Mouse (Mus musculus): ENCODE data around the gene Snx7. TPM values are rescaled to one million over a fixed set of nuclear protein-coding genes. Genes with fewer than 3 reads are reported as not detected.

Gene Snx7
- 1 to 10 TPM; 8.0 to 9.4 TPM for total RNA-seq (2021)
- long read RNA-seq, experiment 1, transcript Snx7-201 (9 exons, 2,021 nt): major isoform, 16 of 17 reads
- long read RNA-seq, experiment 1, partial matches to known transcripts: 0 of 17 reads
- long read RNA-seq, experiment 1, other reads (novel, unspliced or antisense): 0 of 17 reads
- long read RNA-seq, experiment 2, transcript Snx7-201 (9 exons, 2,021 nt): major isoform, 8 of 10 reads
- long read RNA-seq, experiment 2, partial matches to known transcripts: 1 of 10 reads
- long read RNA-seq, experiment 2, other reads (novel, unspliced or antisense): 0 of 10 reads

DNA sequence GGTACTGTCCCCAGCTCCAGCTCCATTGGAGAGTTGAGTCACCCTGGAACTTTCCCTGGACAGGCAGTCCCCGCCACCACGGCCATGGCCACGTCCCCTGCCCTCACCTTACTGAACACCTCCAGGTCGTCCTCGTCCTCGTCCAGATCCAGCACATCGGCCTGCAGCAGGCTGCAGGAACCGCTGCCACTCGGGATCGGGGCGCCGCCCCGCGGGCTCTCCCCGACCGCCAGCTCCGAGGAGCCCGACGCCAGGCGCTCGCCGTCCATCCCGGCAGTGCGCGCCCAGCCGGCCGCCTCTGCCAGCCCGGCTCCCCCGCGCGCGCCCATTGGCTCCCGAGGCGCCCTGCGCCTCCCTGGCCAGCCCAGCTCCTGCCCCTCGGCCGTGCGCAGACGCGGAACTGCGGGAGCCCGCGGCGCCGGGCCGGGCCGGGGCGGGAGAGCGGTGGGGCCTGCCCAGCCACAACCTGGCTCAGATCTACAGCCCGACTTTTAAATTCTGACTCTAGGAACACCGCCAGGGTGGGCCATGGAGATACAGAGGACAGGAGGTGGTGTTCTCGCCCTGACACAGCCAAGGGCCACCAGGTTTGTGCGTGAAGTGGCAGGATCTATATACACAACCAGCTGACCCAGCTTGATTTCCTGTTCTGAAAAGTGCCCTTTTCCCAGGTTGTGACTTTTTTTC is at the start of gene Snx7:
Gene Snx7 (minus strand): TSS at position 300 of the 687 bp plus-strand sequence.
- intact Hi-C loops (cut with DNase I): loop anchor here (10.0 kb wide), 1 partner anchor 964 kb away; no protein-coding TSS in a partner anchor
- peak; percentile 93 to 94 for DNase-seq

DNA sequence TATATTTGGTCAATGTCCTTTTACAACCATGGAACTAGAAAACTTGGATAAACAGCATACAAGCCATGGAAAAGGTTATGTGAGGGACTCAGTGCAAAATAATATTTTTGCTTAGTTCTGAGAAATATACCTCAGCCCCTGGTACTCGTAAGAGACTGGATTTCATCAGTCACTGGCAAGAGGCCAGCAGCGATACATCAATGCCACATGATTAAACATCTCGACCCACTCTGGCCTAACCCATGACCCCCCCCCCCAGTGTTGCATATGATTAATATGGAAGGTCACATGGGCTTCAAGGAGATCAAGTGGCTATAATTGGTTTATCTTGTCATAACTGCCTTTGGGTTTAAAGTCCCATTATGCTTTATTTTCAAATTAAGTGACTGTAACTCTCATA is 46.7 kb upstream of the Snx7 start:
- no peak for DNase-seq
- intact Hi-C loops (cut with DNase I): no loop called here

DNA sequence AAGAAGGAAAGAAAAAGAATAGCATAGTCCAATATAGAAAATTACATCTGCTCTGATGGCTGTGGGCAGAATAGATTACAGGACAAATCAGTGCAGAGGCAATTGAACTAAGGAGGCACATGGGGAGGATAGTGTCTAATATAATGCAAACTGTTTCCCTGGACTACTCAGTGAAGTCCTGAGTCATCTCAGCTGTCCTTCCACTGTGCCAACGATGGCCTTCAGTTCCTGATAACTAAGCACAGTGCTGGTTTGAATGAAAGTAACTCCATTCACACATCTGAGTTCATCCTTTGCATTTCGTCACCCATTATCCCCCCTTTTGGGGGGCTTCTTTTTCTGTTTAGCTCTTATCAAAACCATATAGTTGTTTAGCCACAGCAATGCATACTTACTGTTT is 25.0 kb upstream of the Snx7 start:
- intact Hi-C loops (cut with DNase I): no loop called here
- no peak for DNase-seq

DNA sequence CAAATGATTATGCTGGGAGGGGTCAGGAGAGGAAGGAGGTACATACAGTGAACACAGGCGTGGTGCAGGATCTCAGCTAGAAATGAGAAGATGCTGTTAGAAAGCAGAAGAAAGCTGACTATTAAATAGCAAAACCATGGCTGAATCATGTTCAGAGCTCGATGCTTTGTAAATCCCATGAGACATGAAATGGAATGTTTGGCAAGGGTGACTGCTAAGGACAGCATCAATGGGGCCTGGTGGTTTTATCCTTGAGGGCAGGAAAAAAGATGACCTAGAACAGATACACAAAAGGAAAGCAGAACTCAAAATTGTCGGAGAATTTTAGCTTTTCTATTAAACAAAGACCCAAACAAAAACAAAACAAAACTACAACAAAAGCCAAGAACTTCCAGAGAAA is 6.7 kb upstream of the Snx7 start:
- intact Hi-C loops (cut with DNase I): no loop called here
- no peak for DNase-seq

DNA sequence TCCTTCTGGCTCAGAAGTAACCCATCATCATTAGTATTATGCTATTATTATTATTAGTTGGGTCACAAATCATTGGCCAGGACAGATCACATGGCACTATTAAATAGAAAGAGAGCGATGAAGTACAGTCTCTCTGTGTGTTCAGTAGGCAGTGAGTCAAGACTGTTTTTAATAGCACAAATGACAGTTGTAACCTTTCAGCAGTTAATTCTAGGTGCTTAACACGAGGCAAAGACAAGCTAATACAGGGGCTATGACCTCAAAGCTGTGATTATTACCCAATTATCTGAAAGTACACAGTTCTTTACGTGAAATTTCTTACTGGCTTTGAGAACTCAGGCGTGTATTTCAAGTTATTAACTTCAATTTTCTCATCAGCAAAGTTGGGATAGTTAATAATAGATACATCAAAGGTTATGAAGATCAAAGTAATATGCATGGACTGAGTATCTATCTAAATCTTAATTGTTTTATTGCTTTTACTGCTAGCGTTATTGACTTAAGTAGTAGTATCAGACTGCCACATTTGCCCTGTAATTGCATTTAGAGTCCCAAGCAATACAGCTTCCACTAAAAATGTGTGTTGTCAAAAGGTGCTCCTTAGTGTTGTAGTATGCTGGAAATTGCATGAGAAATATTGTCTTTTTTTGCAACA is 4.6 kb upstream of the Snx7 start:
- intact Hi-C loops (cut with DNase I): no loop called here
- DNase-seq: no peak

DNA sequence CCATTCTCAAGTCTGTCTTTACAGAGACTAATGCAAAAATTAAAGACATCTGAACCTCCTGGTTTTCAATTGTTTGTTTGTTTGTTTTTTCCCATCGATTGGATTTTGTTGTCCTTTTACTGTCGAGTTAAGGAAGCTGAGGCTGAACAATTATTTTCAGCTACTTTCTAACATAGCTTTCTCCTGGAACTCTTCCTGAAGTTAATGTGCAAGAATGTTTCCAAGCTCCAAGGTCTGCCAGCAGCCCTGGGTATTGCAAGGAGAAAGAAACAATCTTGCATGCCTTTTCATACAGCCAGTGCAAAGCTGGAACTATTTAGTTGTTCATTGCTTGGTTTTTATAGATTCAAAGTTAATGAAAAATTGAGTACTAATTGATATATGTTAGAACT is 584 bp upstream of the Snx7 start:
- intact Hi-C loops (cut with DNase I): loop anchor here (10.0 kb wide), 1 partner anchor 965 kb away; no protein-coding TSS in a partner anchor
- peak in 1 of 2 experiments; percentile 5 for DNase-seq

DNA sequence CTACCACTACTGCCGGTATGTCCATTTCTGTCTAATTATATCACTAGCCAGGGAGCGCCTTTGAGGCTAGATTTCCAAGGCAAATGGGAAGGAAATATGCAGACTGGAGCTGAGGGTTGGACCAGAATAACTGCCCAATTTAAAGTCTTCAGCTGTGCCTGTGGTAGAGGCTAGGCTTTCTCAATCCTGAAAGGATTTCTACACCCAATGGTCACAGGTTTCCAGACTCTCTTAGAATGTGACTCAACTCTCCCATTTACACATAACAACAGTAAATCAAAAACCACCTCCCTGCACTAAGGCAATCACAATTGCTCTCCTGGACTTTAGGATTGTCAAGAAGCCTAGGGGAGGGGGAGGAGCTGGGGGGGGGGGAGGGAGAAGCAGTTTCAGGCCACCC is 645 bp downstream of the Snx7 start:
- intact Hi-C loops (cut with DNase I): loop anchor here (10.0 kb wide), 1 partner anchor 963 kb away; no protein-coding TSS in a partner anchor
- DNase-seq: peak in 1 of 2 experiments; percentile 2

DNA sequence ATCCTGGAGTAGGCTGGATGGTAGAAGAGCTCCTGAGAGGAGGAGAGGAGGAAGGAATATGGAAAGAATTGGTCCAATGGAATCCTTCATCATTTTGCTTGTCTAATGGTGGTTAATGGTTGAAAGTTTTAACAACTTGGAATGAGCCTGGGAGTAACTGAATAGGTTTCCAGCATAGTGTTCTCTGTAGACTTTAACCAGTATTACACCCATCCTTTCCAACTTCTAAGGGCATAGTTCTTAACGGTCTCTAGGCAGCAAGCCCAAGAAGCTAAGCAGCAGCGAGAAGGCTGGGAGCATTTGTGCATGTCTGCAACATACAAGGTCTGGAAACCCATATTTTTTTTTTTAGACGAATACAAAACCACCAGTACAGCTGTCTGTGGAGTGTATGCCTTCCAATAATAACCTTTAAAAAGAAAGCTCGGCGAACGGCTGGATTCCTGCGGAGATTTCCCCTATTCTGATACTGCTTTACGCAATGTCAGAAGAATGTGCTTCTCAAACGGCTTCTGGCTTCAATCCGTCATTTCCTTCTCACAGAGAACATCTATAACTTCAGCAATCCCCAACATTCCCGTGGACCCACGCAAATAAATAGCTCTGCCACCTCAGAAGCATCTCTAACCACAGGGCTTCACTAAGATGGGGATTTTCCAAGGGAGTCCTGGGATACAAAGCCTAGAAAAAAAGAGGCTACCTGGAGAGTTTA is 1.9 kb downstream of the Snx7 start:
- intact Hi-C loops (cut with DNase I): loop anchor here (10.0 kb wide), 1 partner anchor 962 kb away; no protein-coding TSS in a partner anchor
- DNase-seq: no peak

DNA sequence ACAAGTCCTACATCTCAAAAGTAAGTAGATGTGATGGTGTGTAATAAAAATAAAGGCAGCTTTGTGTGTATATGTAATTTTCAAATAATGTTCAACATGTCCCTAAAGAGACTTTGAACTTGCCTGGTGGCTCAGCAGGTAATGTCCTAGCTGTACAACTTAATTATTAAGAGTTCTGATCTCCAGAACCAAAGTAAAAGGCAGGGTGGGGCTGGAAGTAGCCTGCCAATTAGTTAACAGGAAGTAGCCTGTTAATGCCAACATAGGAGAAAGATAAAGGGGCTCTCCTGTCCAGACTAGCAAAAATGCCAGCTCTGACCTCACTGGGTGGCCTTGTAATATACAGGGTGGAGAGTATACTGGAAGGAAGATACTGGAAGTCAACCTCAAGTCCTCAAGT is 3.1 kb downstream of the Snx7 start:
- DNase-seq: no peak
- intact Hi-C loops (cut with DNase I): loop anchor here (10.0 kb wide), 1 partner anchor 961 kb away; no protein-coding TSS in a partner anchor

DNA sequence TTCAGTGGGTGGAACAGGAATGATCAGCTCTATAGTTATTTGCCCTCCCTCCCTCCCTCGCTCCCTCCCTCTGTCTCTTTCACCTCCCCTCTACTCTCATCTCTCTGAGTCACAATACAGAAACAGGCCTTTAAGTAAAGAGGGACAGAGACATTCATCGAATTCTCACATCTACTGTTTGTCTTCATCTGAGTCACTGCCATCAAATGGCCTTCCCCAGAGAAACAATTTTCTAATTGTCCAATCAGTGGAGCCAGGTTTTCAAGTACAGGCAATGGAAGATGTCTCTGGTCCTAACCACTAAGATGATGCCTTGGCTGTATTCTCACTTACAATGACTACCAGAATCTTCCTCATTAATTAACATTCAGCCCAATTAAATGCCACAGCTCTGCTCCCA is 5.8 kb downstream of the Snx7 start:
- intact Hi-C loops (cut with DNase I): loop anchor here (10.0 kb wide), 1 partner anchor 958 kb away; no protein-coding TSS in a partner anchor
- no peak for DNase-seq

DNA sequence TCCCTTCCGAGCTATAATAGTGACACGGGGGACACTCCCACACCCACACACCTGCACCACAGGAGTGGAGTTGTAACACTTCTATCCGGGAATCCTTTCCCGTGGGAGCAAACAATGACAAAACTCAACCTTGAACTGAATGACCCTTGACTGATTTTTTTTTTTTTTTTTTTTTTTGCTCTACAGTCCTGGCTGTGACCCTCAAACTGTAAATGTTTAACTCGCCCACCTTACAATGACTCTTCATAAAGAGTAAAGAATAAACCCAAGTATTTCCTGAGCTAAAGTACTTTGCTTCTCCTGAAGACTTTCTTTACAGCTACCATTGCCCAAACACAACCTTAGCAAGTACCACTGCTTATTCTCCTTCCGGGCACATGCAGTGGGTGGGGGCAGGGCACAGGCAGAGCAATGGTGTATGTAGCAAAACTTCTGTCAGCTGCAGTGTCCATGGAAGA is 6.7 kb downstream of the Snx7 start:
- intact Hi-C loops (cut with DNase I): loop anchor here (10.0 kb wide), 1 partner anchor 957 kb away; no protein-coding TSS in a partner anchor
- DNase-seq: no peak

DNA sequence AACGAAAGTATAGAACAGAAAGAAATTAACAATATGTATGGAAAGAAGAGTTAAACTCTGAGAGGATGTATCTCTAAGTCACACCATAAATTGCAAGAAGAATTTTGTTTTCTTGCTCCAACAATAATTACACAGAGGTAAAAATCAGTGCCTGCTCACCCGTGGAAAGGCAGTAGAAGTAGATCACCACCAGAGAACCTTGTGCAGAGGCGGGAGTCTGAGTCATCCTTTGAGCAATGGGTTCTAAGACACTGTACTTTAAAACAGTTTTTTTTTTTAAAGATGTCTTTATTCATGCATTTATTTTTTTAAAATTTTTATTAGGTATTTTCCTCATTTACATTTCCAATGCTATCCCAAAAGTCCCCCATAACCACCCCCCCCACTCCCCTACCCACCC is 9.7 kb downstream of the Snx7 start:
- intact Hi-C loops (cut with DNase I): no loop called here
- DNase-seq: no peak

DNA sequence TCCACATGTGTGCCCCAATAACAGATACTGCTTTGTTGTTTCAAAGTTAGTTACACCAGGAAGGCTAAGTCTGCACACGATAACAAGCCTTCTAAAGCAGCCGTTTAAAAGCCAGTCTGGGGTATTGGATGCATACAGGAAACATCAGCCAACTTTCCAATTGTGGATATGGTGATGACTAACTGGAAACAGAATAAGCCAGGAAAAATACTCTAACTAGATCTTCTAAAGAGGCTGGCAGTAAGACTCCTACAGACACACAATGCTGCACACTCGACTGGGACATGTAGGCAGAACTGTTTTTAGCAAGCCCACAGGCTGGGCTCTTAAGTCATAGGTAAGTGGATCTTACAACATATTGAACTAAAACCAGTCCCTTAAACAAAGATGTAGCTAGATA is 15.0 kb downstream of the Snx7 start:
- intact Hi-C loops (cut with DNase I): no loop called here
- no peak for DNase-seq

DNA sequence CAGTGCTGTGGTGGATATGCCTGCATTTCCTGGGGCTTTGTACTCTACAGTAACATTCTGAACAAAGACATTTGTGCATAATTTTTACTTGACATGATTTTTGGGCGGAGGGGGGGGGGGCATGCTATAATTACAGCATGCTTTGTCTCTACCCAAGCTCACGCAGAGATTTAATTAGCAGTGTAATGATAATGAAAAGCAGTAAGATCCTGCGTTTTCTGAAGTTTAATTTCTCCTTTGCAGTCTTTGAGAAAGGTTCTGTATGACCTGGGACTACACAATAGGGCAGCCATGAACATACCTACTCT is 16.7 kb downstream of the Snx7 start:
- intact Hi-C loops (cut with DNase I): no loop called here
- DNase-seq: no peak

DNA sequence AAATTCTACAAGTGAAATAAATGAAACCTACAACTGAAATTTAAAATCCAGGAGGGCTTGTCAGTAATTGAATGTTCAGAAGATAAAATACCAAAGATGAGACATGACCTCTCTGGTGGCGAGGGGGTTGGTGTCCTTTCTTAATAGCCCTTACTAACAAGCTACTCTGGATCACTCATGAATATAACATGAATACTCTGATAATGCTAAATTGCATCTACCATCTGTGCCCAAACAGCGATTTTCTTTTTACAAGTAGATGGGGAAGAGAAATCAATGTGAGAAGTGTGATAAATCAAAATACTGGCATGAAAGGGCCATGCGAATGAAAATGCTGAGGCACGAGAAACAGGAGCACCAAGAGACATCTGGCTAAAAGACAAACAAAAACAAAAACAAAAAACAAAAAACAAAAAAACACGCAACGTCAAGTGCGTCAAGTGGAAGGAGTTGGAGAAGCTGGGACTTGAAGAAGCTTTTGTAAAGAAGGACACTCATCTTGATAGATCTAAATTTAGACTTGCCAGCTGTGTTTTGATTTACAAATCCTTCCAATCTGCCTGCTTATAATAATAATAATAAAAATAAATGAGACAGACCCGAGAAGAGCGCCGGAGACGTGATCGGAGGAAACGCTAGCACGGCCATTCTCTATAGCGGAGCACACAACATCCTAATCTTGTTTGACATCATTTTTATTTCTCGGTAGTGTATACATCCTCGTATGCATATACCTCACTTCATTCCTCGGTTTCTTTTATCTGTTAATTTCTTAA is 17.3 kb downstream of the Snx7 start:
- intact Hi-C loops (cut with DNase I): no loop called here
- no peak for DNase-seq

DNA sequence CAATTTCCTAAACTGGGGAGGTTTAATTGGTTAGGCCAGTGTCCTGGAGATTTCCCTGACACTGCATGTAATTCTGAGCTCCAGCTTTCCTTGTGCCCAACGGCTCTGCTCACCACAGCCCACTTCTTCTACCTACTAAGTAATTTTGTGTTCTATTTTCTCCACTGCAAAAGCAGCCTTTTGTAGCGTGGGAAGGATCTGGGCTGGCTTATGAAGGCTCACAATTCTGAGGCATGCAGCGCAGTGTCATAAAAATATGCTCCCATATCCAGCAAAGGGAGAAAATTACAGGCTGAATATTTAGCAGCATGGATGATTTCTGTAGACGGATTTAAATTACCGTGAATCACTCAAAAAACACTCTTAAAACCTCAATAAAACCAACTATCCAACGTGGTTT is 19.9 kb downstream of the Snx7 start:
- intact Hi-C loops (cut with DNase I): no loop called here
- DNase-seq: no peak

DNA sequence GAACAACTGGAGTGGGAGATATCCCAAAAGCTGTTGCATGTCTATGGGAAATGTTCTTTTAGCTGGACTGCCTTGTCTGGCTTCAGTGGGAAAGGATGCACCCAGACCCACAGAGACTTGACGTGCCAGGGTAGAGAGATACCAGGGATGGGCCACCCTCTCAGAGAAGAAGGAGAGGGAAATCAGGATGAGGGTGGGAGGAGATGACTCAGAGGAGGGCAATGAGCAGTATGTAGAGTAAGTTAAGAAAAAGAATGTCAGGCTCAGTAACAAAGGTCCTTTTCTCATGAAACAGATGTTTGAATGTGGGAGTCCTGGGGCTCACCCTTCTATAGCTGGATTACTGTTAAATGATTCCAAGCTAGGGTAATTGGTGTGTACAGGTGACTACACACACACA is 26.1 kb downstream of the Snx7 start:
- intact Hi-C loops (cut with DNase I): no loop called here
- DNase-seq: no peak

DNA sequence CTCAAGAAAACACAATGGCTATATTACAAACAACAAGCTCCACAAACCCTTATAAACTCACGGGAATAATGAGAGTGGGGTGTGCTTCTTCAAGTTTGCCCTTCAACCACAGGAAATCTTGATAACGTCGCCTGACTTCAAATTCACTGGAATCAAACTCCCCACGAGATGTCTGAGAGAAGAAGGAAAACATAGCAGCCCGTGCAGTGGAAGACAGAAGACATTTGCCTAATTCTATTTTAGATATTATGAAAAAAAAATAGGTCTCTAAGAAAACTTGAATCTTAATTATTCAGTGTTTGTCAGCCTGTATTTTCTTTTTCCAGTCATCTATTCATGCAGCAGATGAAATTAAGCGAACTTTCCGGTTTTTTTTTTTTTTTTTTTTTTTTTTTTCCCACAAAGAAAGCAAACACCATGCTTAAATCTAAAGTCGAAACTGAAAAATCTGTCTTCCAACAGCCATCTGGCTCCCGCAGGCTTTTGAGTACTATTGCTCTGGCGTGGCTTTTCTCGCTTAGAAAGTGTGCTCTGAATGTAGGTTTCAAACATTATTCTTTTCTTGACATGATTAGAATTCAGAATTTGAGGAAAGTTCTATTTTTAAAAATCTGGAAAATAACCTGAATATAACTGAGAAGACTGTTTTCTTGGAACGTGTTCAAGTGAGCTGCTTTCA is 28.7 kb downstream of the Snx7 start:
- intact Hi-C loops (cut with DNase I): no loop called here
- no peak for DNase-seq

DNA sequence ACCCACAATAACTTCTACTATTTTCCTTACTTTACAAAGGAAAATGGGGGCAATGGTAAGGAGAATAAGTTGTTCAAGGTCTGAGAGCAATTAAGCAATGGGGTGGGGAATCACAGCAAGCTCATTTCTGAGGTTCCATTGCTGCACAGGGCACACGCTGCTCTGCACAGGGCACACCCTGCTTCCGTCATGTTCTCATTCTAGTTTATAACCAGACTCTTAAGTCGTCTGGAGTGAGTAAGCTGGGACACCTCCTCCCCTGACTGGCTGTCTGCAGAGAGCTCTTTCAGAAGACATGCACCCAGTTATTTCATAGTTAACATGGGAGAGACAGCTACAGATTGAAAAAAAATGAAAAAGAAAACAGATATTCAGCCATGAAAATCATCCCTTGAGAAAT is 30.7 kb downstream of the Snx7 start:
- intact Hi-C loops (cut with DNase I): no loop called here
- DNase-seq: no peak

Data from heart, postnatal 14 days (tissue).